Mouse (Mus musculus): Measurements from ENCODE around the gene Cyb5r3.
"Not testable (repeated sequence)": the region's sequence is repeated elsewhere in the genome, so short reads cannot be mapped to it uniquely, and the experiment has no call there.

The Cyb5r3 gene

DNA sequence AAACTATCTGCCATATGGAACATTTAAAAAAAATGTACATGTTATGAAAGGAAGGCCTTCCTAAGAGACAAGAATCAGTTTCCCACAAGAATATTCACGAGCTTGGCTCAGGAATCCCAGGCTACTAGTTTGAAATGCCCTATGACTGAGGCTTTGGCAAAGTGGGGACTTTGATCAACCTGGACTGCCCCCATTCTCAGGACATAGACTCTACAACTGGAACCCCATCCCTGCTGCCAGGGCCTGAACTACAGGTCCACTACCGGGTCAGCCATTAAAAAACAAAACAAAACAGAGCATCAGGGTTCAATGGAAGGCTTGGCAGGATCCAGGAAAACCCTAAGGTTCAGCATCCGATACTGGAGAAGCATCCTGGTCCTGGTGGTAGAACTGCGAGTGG, 21.7 kb downstream of the Cyb5r3 start:
- DNase-seq (ENCODE audit: extremely low read depth, low read depth, low spot score): no peak

DNA sequence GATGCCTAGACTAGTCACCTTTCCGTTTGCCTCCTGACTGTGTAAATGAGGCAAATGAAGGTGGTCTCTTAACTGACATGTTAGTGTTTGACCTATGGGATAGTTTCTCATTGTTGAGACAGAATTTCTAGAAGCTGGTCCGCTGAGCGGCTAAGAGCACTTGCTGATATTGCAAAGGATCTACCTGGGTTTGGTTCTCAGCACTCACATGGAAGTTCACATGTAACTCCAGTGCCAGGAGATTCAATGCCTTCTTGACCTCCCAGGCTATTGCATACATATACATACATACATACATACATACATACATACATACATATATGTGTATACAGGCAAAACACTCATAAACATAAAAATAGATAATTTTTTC, 22.3 kb downstream of the Cyb5r3 start:
- DNase-seq (ENCODE audit: extremely low read depth, low read depth, low spot score): no peak

DNA sequence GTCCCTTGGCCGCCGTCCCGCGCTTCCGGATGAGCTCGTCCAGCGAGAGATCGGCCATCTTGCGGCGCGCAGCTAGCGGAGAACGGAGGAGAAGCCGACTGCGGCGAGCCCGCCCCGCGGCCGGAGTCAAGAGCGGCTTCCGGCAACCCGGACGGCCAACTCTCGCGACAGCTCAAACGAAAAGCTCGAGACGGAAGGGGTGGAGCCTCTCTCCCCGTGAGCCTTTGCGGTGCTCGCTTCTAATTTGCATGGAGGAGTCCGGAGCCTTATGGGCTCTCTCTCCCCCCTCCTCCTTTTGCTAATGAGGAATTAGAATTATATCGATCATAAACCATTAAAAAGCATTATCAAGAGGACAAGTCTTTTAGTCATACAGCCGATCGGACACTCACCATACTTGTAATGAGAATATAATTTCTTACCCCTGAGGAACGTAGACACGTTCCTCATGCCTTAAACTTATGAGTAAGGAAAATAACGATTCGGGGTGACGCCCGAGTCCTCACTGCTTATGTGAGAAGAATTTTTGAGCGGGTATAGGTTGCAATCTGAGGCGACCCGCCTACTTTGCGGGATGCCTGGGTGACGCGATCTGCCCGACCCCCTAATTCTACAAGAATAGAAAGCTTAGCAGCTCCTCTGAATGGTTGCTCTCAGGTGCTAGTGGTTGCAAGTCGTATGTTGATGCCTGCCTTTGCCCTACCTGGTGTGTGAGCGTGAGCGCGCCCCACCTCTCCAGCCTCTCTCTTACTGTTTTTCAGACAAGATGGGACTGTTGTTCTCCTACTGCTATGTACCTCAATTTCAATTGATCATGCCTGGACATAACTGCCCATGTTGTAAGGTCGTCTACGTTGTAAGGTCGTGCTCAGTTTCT, 23.0 kb downstream of the Cyb5r3 start, which contains the start of gene Poldip3:
Gene Poldip3, minus strand, starts transcription at position 189 of the 877 bp plus-strand sequence.
- DNase-seq (ENCODE audit: extremely low read depth, low read depth, low spot score): no peak

DNA sequence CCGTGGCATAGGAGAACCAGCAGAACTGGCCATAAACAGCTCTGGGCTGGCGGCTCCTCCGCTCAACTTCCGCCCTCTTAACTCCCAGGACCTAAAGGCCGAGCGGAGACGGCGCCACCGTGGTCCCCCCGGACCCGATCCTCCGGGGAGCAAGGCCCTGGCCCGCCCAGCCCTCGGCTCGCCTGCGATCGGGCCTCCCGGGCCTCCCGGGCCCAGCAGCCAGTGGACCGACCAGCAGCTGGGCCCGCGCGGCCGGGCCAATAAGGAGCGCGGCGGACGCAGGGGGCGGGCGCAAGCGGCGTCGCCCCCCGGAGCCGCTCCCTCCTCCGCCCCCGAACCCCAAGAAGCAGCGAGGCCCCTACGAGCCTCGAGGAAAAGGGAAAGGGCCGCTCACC, 23.6 kb downstream of the Cyb5r3 start:
- no peak for DNase-seq (ENCODE audit: extremely low read depth, low read depth, low spot score)

DNA sequence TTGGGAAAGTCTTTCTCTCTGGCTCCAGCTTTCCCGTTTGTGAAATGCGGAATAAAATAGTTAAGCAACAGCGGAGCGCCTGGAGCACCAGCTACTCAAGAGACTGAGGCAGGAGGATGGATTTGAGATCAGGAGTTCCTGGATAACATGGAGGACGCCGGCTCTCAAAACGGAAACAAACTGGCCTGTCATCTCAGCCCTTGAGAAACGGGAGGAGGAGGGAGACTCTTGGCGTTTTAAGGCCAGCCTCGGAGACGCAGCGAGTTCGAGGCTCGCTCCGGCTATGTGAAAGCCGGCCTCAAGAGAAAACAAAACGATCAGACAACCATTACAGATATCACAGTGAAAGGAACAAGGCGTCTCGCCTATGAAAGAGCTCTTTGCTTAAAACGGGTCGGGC, 24.0 kb downstream of the Cyb5r3 start:
- no peak for DNase-seq (ENCODE audit: extremely low read depth, low read depth, low spot score)

DNA sequence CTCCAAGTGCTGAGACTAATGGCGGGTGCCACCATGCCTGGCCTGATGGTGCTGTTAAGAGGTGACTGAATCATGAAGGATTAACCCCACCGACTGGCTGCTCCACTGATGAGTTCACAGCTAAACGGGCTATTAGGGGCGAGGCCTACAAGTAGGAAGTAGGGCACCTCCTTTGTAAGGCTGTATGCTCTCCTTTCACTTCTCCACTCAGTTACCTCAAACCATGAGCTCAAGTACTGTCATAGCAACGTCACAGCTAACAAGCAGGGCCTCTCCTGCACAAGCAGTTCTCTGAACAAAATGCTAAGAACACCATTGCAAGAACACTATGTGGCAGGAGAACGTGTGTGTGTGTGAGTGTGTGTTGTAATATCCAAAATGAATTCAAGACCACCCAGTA, 26.9 kb downstream of the Cyb5r3 start:
- no peak for DNase-seq (ENCODE audit: extremely low read depth, low read depth, low spot score)

GRCm38 (mm10) chr15:83142861-83143260, 29.5 kb downstream of the Cyb5r3 start:
- DNase-seq (ENCODE audit: extremely low read depth, low read depth, low spot score): no peak

DNA sequence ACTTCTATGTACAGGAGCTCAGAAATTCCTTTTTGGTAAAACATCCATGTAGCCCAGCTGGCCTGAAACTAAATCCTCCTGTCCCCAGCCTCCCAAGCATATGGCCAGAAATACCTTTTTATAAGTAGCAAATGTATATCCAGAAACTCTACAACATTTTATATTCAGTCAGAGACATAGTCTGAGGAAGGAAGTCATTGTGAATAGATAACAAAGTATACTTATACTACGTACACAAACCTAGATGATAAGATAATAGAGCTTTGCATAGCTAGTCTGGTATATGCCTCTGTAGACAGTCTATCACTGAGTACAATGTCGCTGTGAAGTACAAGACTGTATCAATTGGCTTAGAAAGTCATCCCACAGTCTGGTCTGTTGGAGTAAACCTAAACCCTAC, 36.7 kb downstream of the Cyb5r3 start:
- DNase-seq (ENCODE audit: extremely low read depth, low read depth, low spot score): no peak

DNA sequence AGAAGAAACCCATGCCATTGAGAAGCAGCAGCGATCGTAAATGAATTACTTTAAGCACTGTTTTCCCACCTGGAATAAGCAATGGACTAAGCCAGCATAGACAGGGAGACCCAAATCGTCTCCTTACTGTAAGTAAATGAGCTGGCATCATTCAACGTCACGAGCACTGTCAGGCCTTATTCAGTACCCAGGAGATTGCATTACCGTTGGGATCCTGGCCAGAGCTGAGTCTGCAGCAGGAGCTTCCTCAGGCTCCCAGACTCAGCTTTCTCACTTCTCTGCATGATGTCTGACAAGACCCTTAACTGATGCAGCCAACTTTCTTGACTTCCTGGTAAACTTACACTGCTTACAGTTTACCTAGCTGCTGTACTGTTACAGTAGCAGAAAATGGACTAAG, 37.7 kb downstream of the Cyb5r3 start:
- no peak for DNase-seq (ENCODE audit: extremely low read depth, low read depth, low spot score)

- no peak for DNase-seq (ENCODE audit: extremely low read depth, low read depth, low spot score)
These were observed 42.7 kb downstream of the Cyb5r3 start for GRCm38 (mm10) chr15:83129530-83130231.

DNA sequence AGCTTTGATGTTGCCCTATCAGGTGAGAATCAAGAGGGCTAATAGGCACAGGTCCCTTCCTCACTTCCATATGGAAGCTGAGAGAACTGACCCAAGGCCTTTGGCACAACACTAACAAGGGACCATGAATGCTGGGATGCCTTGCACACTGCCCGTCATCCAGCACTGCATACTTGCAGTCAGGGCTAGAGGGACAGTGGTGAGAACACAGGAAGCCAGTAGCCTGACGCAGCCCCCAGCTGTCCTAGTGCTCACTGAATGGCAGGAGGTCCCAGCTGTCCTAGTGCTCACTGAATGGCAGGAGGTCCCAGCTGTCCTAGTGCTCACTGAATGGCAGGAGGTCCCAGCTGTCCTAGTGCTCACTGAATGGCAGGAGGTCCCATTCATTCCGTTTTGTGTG, 45.4 kb downstream of the Cyb5r3 start:
- not testable (repeated sequence) for DNase-seq (ENCODE audit: extremely low read depth, low read depth, low spot score)

- no peak for DNase-seq (ENCODE audit: extremely low read depth, low read depth, low spot score)
These were observed 45.8 kb downstream of the Cyb5r3 start for GRCm38 (mm10) chr15:83126582-83126981.

DNA sequence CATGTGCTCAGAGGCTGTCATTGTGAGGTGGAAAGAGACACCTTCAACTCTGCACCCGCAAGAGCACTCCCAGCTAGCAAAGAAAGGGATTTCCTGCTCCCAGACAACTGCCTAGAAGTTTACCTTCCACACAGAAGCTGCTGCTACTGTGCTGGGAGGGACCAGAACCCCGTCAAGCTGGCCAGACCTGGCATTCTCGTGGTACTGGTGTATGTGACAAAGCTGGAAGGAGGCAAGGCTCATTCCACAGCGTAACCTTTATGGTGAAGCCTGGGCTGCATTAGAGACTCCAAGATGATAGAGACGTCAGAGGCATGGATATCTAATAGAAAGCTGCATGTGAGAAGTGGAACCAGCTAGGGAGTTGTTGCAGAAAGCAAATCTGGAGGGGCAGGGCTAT, 47.8 kb downstream of the Cyb5r3 start:
- DNase-seq (ENCODE audit: extremely low read depth, low read depth, low spot score): no peak

GRCm38 (mm10) chr15:83122566-83123145, 49.7 kb downstream of the Cyb5r3 start, which contains the start of gene Rrp7a:
TSS of gene Rrp7a (minus strand) at chr15:83122801.
- DNase-seq (ENCODE audit: extremely low read depth, low read depth, low spot score): no peak

- DNase-seq (ENCODE audit: extremely low read depth, low read depth, low spot score): no peak
These were observed 50.5 kb downstream of the Cyb5r3 start for GRCm38 (mm10) chr15:83121709-83122565.

DNA sequence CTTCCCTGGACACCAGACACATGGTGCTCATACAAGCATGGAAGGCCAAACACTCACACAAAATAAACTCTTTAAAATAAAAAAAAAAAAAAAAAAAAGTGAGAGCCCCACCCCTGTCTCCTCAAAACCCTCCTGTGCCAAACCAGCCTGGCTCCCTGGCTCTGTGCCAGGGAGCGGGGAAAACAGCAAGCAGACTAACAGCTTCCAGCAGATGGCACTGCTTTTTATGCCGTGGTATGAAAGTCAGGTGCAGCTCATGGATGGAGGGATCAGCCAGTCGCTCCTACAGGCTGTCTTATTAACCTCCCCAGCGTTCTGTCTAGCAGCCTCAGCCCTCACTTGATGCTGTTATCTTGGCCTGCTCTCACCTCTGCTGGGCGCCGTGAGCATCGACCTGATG, 54.0 kb downstream of the Cyb5r3 start:
- DNase-seq (ENCODE audit: extremely low read depth, low read depth, low spot score): no peak

- no peak for DNase-seq (ENCODE audit: extremely low read depth, low read depth, low spot score)
These were observed 57.3 kb downstream of the Cyb5r3 start for GRCm38 (mm10) chr15:83115071-83115470.

DNA sequence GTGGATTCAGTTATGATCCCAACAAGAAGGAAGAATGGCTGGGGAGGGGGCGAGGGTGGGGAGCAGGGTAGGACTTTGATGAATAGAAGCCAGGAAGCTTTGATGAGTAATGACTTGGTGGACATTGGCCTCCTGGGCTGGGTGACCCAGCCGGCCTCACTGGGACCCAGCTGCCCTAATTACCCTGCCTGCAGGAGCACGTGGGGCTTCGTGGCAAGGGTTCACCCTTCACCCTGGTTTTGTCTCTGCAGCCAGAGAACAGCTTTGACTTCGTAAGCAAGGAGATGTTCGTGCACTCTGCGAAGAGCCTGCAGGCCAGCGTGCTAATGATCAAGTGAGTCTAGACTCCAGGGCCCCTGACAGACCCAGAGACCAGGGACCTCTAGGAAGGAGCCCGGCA, 58.3 kb downstream of the Cyb5r3 start:
- no peak for DNase-seq (ENCODE audit: extremely low read depth, low read depth, low spot score)

DNA sequence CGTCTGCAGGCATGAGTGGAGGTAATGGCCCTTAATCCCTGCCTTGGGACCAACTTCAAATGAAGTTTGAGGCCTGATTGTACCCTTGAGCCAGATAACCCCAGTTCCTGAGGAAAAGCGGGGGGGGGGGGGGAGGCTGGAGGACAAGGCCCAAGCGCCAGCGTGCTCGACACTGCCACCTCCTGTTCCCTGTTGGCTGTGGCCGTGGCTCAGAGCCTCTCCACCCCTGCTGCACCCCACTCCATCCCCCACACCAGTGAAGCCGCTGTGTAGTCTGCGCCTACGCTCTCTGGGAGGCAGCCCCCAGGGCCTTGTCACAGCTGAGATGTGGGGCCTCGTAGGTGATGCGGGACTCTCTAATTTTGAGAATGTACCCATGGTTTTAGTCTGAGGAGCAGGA, 59.5 kb downstream of the Cyb5r3 start:
- no peak for DNase-seq (ENCODE audit: extremely low read depth, low read depth, low spot score)

DNA sequence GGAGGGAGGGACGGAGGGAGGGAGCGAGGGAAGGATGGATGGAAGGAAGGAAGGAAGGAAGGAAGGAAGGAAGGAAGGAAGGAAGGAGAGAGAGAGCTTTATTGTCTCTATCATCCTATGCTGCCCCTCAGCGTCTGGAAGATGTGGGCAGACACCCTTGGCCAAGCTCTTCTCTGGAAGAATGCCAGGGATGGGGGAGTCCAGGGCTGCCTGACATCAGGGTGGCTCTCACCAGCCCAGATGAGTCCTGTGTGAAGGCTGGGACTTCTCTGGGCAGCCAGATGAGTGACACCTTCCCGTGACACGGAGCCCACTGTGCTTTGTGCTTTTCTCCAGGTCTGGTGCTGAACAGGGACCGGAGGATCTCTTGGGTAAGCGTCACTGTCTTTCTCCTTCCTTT, 60.5 kb downstream of the Cyb5r3 start:
- DNase-seq (ENCODE audit: extremely low read depth, low read depth, low spot score): no peak

DNA sequence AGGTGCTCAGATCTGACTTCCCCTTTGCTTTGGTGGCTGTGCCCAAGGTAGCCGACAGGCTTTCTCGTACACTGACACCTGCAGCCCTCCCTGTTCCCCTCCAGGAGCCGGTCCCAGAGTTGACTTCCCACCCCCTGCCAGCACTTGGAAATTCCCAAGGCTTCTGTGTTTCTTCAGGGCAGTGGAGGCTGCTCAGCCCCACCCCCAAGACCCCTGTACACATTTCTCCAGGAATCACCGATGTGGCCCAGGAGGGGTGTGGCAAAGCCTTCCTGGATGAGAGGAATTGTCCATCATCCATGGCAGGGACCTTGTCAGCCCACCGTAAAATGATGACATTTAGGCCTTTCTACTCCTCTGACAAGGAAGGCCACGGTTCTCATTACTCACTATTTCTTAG, 61.1 kb downstream of the Cyb5r3 start:
- DNase-seq (ENCODE audit: extremely low read depth, low read depth, low spot score): no peak
